Mouse (Mus musculus) stomach, postnatal 0 days (tissue): ENCODE results near the gene Dut.

ENCODE experiments used
- CTCF ChIP-seq: IDR thresholded peaks from 2 replicates; pipeline ENCODE4 v1.5.1; 2016; ENCODE audit warnings: antibody characterized with exemption, low read depth, mild to moderate bottlenecking, moderate library complexity
- EP300 ChIP-seq: optimal IDR thresholded peaks from 2 replicates; pipeline ENCODE3; 2016; ENCODE audit warnings: antibody characterized with exemption

- TF ChIP-seq CTCF, result peak; percentile 81
- no peak for TF ChIP-seq EP300
Measured at GRCm38 (mm10) chr2:125252275-125252674, 5.3 kb downstream of the Dut start.
